Mouse (Mus musculus) intestine, embryonic 14.5 days (tissue): Measurements from ENCODE around the gene Prap1. TPM values are rescaled to one million over a fixed set of nuclear protein-coding genes. Genes with fewer than 3 reads are reported as not detected.

Experiments used
- ATAC-seq: fragments of 200-750 bp; cut with Nextera tagmentation; replicated peaks from 2 replicates; pipeline ENCODE4 v1.8.0; 2017; ENCODE audit warnings: low read depth, moderate number of reproducible peaks, moderate TSS enrichment, moderate library complexity; ENCODE audit not compliant: low FRiP score, low TSS enrichment
- DNase-seq: peaks from one replicate; pipeline ENCODE4 v3.0.0-alpha.2; 2018; ENCODE audit warnings: low spot score
- H3K27ac ChIP-seq: fragments of 300-500 bp; sonication (generic); 2 replicates; pipeline ENCODE4 v1.5.1; 2014; ENCODE audit warnings: low read depth, mild to moderate bottlenecking, control low read depth
- H3K27me3 ChIP-seq: fragments of 300-500 bp; sonication (generic); replicated peaks from 2 replicates; pipeline ENCODE4 v1.6.1; 2014; ENCODE audit warnings: low read length, control low read depth; ENCODE audit not compliant: control insufficient read depth, insufficient read depth
- H3K36me3 ChIP-seq: fragments of 300-500 bp; sonication (generic); 2 replicates; pipeline ENCODE4 v1.6.1; 2014; ENCODE audit warnings: low read length, control low read depth; ENCODE audit not compliant: control insufficient read depth, insufficient read depth
- H3K4me1 ChIP-seq: fragments of 300-500 bp; sonication (generic); replicated peaks from 2 replicates; pipeline ENCODE4 v1.6.1; 2014; ENCODE audit warnings: low read length, control low read depth, mixed read lengths; ENCODE audit not compliant: control insufficient read depth, insufficient read depth
- H3K4me2 ChIP-seq: fragments of 300-500 bp; sonication (generic); 2 replicates; pipeline ENCODE4 v1.6.1; 2014; ENCODE audit warnings: low read length
- H3K4me3 ChIP-seq: fragments of 300-500 bp; sonication (generic); 2 replicates; pipeline ENCODE4 v1.5.1; 2014; ENCODE audit warnings: low read depth, low read length, control low read depth, mixed read lengths
- H3K9ac ChIP-seq: fragments of 300-500 bp; sonication (generic); 2 replicates; pipeline ENCODE4 v1.6.1; 2014; ENCODE audit warnings: mild to moderate bottlenecking, low read length
- H3K9me3 ChIP-seq: fragments of 300-500 bp; sonication (generic); 2 replicates; pipeline ENCODE4 v1.6.1; 2016; ENCODE audit warnings: low read length, control low read depth; ENCODE audit not compliant: control insufficient read depth
- WGBS: fragments of 180-500 bp; shearing (Covaris S2); extraction: QIAGEN DNeasy Blood & Tissue Kit; methylation state at CpG from one replicate; pipeline ENCODE4 v1.1.7; 2014; 5-methylcytosine and 5-hydroxymethylcytosine counted together
- polyA plus RNA-seq: library from polyadenylated mRNA; unstranded; fragments of >200 nt; fragmentation: Nextera tagmentation; extraction: Ambion mirVana; gene quantifications from 2 replicates; pipeline ENCODE4 v1.2.1, GENCODE M21; 2014

The Prap1 gene
- 119 and 202 TPM in 2 replicates for polyA plus RNA-seq

DNA sequence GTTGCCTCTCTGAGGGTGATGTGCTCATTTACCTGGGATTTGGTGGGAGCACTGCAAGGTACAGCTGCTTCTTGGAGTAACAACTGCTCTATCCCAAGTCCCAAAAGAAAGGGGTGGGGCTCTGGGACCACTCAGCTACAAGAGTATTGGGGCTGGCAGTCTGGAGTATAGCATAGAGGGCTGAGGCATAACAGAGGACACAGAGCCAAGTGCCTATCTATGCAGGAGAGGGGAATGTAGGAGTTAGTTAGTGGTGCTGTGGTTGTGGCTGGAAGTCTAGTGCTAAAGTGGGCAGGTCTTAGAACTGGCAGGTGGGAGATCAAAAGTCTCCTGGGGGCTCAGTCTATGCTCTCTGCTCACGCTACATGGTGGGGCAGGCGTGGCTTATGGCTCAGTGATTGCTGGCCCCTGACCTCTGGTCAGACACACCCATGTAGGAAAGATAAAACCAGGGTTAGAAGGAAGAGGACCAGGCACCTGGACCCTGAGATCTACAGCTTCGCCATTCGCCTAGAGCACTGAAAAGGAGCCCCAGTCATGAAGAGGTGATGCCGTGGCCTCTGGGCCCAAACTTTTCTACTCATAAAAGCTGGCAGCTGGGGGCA is at the start of gene Prap1:
Gene Prap1 (plus strand): TSS at position 472 of the 605 bp plus-strand sequence.
- H3K4me1 ChIP-seq: peaks cover 4% of the 10 kb centered on the region; the same call in 1 of the 2 replicates
- H3K4me3 ChIP-seq: no peak within 1 kb of the TSS
- H3K27me3 ChIP-seq: no peaks in the 10 kb centered on the region
- DNase-seq (no peak), ATAC-seq (peak; percentile 51)
- no peaks in the 10 kb centered on the region for H3K36me3 ChIP-seq
- no peaks in the 10 kb centered on the region for H3K9me3 ChIP-seq
- H3K9ac ChIP-seq: no peak within 1 kb of the TSS
- no peak within 1 kb of the TSS for H3K27ac ChIP-seq
- 64% methylated on average over 5 of the region's 5 CpGs for WGBS
- no peak within 1 kb of the TSS for H3K4me2 ChIP-seq

DNA sequence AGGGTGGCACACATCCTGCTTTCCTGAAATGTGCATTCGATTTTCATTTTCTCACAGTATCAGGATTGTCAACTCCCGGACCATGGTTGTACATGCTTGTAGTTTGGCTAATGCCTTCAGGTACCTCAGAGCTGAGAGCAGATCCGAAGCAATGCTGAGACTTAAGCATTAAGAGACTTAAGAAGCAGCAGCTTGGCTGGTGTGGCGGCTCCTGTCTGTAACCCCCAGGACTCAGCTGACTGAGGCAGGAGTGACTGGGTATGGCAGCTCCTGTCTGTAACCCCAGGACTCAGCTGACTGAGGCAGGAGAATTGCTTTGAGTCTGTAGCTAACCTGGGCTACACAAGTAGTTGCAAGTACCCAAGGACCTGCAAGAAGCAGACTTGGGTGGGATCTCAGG is 47.6 kb upstream of the Prap1 start:
- Histone ChIP-seq H3K27ac (no peak overlapping the region), H3K4me3 (no peak overlapping the region), H3K4me2 (no peak overlapping the region), H3K9ac (no peak overlapping the region), H3K36me3 (peaks cover 2% of the 10 kb centered on the region; the same call in 1 of the 2 replicates), H3K9me3 (no peaks in the 10 kb centered on the region), H3K4me1 (peaks cover 5% of the 10 kb centered on the region; the same call in 1 of the 2 replicates), H3K27me3 (peaks cover 62% of the 10 kb centered on the region)
- WGBS: 71% methylated on average over 4 of the region's 4 CpGs
- DNase-seq (no peak), ATAC-seq (no peak)

DNA sequence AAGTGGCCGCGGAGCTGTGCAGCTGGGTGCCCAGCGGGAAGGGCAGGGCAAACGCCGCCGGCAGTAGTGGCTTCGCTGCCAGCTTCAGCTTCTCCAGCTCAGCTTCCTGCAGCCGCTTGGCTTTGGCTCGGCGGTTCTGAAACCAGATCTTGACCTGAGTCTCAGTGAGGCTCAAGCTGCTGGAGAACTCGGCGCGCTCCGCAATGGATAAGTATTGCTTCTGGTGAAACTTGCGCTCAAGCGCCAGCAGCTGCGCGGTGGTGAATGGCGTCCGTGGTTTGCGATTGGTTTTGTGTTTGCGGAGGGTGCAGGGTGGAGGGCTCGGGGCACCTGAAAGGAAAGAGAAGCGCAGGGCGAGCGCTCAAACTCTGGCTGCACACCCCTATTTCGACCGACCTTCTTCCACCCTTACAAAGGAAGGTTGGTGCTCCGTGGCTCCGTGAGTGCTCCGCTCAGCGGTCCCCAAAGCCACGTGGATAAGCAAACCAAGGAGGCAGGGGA is 45.3 kb upstream of the Prap1 start:
- no peak overlapping the region for H3K9ac ChIP-seq
- WGBS: under 1% methylated on average over 33 of the region's 33 CpGs

DNA sequence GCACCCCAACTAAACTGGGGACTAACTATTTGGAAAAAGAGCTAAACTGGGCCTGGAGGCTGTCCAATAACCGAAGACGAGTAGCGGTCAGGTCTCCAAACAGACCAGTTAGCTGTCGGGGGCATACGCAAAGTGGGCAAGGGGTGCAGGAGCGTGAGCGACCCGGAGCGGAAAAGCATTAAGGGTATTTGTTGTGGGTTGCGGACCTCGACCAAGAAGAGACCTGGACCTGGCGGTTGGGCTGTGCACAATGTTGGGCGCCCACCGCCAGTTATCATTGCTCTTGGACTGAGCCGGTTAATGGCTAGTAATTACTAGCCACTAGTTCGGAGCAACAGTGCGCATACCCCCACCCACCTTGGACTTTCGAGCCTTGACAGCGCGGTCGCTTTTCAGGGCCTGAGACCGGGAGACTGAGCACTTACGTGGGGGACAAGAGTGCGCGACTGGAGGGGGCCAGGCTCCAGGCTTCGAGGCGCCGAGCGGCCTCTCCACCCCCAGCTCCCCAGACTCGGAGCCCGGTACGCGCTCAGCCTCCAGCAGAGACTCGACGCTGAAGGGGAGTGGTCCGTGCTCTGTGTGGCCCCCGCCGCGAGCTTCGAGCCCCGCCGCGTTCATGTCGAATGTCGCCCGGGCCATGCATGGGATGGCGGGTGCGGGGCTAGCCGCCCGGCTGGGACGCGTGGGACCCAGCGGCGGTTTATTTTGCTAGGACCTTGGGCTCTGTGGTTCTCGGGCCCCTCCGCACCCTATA is 44.7 kb upstream of the Prap1 start, which contains the start of gene Msx3:
Gene Msx3 (minus strand): TSS at position 729 of the 754 bp plus-strand sequence.
- H3K4me3 ChIP-seq: peak within 1 kb of the TSS; percentile 37
- H3K36me3 ChIP-seq: no peaks in the 10 kb centered on the region
- peak within 1 kb of the TSS; percentile 56 for H3K4me2 ChIP-seq
- ATAC-seq (peak; percentile 41; the same call in 1 of the 2 replicates), DNase-seq (peak; percentile 71)
- H3K9me3 ChIP-seq: no peaks in the 10 kb centered on the region
- peaks cover 90% of the 10 kb centered on the region for H3K27me3 ChIP-seq
- 1% methylated on average over 56 of the region's 56 CpGs for WGBS
- peaks cover 5% of the 10 kb centered on the region; the same call in 1 of the 2 replicates for H3K4me1 ChIP-seq
- no peak within 1 kb of the TSS for H3K27ac ChIP-seq
- H3K9ac ChIP-seq: no peak within 1 kb of the TSS

More for the DNA sequence above, 45.3 kb upstream of the Prap1 start:
- Histone ChIP-seq H3K4me2 (peak overlapping the region; percentile 41), H3K36me3 (no peaks in the 10 kb centered on the region), H3K4me3 (peak overlapping the region; percentile 25), H3K4me1 (peaks cover 5% of the 10 kb centered on the region; the same call in 1 of the 2 replicates), H3K9me3 (no peaks in the 10 kb centered on the region), H3K27me3 (peaks cover 83% of the 10 kb centered on the region), H3K27ac (no peak overlapping the region)
- DNase-seq (peak; percentile 71), ATAC-seq (no peak)

DNA sequence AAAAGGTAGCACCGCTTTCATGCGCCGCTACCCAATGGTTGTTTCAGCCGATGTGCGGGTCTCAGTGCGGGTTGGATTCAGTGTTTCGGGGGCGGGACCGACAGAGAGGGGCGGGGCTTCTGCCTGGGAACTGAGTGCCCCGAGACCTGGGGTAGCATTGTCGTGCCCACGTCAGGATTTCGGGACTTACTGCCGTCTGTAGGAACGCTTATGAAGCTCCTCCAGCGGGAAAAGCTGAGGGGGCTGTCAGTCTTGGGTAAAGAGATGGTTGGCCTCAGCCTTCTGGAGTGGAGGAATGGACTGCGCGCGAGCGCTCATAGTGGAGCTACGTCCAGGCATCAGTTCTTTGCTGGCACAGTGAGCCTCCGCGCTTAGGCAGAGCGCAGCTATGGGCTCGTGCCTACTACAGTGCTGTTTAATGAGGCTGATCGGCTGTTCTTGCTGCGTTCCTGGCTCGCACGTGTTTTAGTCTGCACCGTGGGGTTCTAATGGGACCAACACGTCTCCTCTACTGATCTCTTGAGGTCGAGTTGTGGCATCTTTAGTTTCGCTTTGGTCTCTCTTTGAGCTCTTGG is 44.0 kb upstream of the Prap1 start:
- peaks cover 5% of the 10 kb centered on the region; the same call in 1 of the 2 replicates for H3K4me1 ChIP-seq
- no peak overlapping the region for H3K9ac ChIP-seq
- WGBS: 1% methylated on average over 34 of the region's 34 CpGs
- H3K4me2 ChIP-seq: peak overlapping the region; percentile 56
- no peaks in the 10 kb centered on the region for H3K36me3 ChIP-seq
- peak overlapping the region; percentile 37 for H3K4me3 ChIP-seq
- ATAC-seq (peak; percentile 10; the same call in 1 of the 2 replicates), DNase-seq (peak; percentile 76)
- no peak overlapping the region for H3K27ac ChIP-seq
- H3K27me3 ChIP-seq: peaks cover 92% of the 10 kb centered on the region
- H3K9me3 ChIP-seq: no peaks in the 10 kb centered on the region

DNA sequence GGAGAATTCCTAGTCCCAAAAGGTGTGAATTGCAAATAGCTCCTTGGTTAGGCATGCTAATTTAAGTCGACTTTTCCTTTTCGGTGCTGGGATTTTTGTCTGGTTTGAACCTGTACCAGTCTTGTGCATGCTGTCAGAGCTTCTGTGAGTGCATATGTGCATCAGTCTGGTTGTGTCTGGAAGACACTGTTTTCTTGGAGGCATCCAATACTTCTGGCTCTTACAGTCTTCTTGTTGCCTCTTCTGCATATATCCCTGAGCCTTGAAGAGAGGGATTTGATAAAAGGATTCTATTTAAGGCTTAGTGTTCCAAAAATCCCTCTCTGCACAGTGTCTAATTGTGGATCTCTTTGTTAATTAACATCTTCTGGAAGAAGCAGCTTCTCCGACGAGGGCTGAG is 39.1 kb upstream of the Prap1 start:
- DNase-seq (no peak), ATAC-seq (no peak)
- Histone ChIP-seq H3K9me3 (no peaks in the 10 kb centered on the region), H3K9ac (no peak overlapping the region), H3K4me2 (no peak overlapping the region), H3K4me1 (peaks cover 9% of the 10 kb centered on the region; the same call in 1 of the 2 replicates), H3K4me3 (no peak overlapping the region), H3K36me3 (no peaks in the 10 kb centered on the region), H3K27me3 (peaks cover 83% of the 10 kb centered on the region), H3K27ac (no peak overlapping the region)
- WGBS: 79% methylated on average over 4 of the region's 4 CpGs

DNA sequence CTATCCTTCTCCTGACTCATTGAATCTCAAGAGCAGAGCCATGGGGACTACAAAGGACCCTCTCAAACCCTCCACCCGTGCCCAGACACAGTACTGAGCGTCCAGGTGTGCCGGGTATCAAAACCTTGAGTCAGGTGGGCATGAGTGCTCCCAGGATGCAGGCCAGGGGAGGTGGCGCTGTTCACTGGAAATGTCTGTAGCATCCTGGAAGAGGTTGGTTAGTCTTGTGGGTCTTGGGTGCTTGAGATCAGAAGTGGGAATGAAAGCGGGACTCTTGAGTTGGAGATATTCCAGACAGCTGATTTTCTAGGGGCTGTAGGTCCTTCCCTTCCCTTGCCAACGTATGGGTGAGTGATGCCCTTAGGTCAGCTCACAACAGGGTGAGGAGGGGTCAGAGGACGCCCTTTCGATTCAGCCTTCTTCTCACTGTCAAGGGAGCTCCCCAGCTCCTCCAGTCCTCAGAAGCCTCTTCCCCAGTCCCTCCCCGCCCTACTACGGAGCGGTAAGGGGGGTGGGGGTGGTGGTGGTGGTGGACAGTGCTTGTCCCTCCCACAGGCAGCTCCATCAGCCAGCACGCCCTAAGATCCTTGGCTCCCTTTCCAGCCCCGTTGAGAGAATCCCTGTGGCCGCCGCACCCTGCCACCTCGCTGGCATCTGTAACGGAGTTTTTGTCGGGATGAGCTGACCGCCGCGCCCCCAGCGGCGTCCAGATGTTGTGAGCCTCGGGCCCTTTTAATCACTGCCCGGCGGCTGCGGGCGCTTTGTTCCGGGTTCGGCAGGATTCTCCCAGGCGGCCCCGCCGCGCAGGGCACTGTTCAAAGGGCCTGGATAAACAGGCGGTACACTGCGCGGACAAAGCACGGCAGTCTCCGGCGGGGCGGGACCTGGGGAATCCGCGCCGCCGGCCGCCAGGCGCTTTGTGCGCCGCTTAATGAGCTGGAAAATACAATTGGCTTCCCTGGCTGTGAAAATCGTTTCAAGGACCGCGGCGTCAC is 35.5 kb upstream of the Prap1 start:
- WGBS: 3% methylated on average over 53 of the region's 53 CpGs

More for the DNA sequence above, 35.5 kb upstream of the Prap1 start:
- Histone ChIP-seq H3K4me1 (peaks cover 13% of the 10 kb centered on the region), H3K9me3 (no peaks in the 10 kb centered on the region), H3K9ac (peak overlapping the region; percentile 41), H3K4me2 (peak overlapping the region; percentile 84), H3K27me3 (peaks cover 85% of the 10 kb centered on the region), H3K36me3 (no peaks in the 10 kb centered on the region), H3K4me3 (peak overlapping the region; percentile 38), H3K27ac (no peak overlapping the region)
- ATAC-seq: no peak; the same call in 1 of the 2 replicates
- DNase-seq: peak; percentile 80
